ENCODE assay signal across 7 mouse cellular contexts in the genomic region with DNA sequence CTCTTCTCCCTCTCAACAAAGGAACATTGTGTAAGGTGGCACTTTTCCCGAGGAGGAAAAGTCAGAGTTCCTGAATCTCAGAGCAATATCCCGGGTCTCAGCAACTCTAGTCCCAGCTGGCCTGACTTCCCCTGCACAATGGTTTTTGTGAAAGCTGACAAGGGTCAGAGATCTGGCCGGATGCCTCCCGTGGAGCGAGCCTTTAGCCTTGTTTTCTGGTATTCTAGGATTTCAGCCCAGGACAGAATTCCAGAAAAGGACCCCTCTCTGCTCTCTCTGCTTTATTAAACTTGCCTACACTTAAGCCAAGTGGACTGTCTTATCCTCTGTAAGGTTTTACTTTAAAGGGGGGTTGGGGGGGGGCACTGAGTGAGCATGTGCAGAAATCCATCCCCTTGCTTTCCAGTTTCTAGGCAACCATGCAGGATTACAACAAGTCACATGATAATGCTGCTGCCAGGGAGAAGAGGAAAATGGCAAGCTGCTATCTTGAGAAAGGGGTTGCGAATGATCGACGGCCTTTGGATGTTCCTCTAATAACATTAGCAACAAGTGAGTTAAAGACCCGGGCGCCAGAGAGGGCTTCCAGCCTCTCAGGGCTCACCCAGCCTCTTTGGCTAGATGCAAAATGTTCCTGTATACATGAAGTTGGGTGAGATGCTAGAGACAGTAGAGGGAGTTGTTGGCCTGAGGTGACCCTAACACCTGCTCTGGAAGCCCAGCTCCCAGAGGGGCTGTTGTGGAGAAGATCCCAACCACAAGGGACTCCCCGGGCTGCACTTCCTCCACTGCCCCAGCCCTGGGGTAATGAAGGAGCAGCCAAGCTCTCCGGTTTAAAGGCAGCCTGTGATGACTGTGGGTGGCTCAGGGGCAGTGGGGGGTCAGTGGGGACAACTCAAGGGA. TPM values are rescaled to one million over a fixed set of nuclear protein-coding genes. Genes with fewer than 3 reads are reported as not detected.
A peak's percentile ranks its signal among the peaks of the same experiment; 100 is the strongest.
DNase-seq lines count a peak whose midpoint lies in the region; TF ChIP-seq lines count a peak whose summit lies in the region.

No protein-coding gene starts in this region.

- H3K4me1 ChIP-seq in CH12.LX (ENCODE audit: control insufficient read depth in 1 of 2, insufficient read depth in 2 of 2) = peaks cover 4 to 27% of the 10 kb centered on the region in 2 experiments; a peak in 3 of 4 replicates
- peaks cover 4% of the 10 kb centered on the region for H3K4me1 ChIP-seq in ES-Bruce4 (ENCODE audit: control insufficient read depth, insufficient read depth, low read length)
- H3K4me1 ChIP-seq in heart, embryonic 10.5 days = peaks cover 32% of the 10 kb centered on the region
- H3K4me1 ChIP-seq in limb, embryonic 10.5 days = peaks cover 39% of the 10 kb centered on the region

- H3K36me3 ChIP-seq in CH12.LX (replicated peaks in 1 of 2; ENCODE audit: control insufficient read depth in 1 of 2, insufficient read depth in 1 of 2, low read length in 1 of 2) = no peaks in the 10 kb centered on the region
- H3K36me3 ChIP-seq in ES-Bruce4 (ENCODE audit: control insufficient read depth, insufficient read depth, low read length, poor library complexity, severe bottlenecking) = no peaks in the 10 kb centered on the region
- H3K36me3 ChIP-seq in heart, embryonic 10.5 days = no peaks in the 10 kb centered on the region
- no peaks in the 10 kb centered on the region for H3K36me3 ChIP-seq in limb, embryonic 10.5 days

- H3K9me3 ChIP-seq in CH12.LX (replicated peaks; ENCODE audit: low read length) (peaks cover 33% of the 10 kb centered on the region), ES-Bruce4 (replicated peaks; ENCODE audit: control insufficient read depth, insufficient read depth, low read length, poor library complexity, severe bottlenecking) (no peaks in the 10 kb centered on the region)
- H3K9me3 ChIP-seq in heart, embryonic 10.5 days = no peaks in the 10 kb centered on the region
- no peaks in the 10 kb centered on the region; the same call in 1 of the 2 replicates for H3K9me3 ChIP-seq in limb, embryonic 10.5 days (replicated peaks)

- 24% methylated on average over 12 of the region's 12 CpGs for WGBS in heart, embryonic 10.5 days
- WGBS in limb, embryonic 10.5 days = 43% methylated on average over 12 of the region's 12 CpGs

- no peak overlapping the region for H3K27ac ChIP-seq in CH12.LX (ENCODE audit: insufficient read depth, low read depth)
- H3K27ac ChIP-seq in ES-Bruce4 (ENCODE audit: insufficient read depth, low read length) = peak overlapping the region; percentile 31; the same call in 1 of the 2 replicates
- H3K27ac ChIP-seq in heart, embryonic 10.5 days = peak overlapping the region; percentile 36; the same call in 1 of the 2 replicates
- peak overlapping the region; percentile 47 for H3K27ac ChIP-seq in limb, embryonic 10.5 days

- TF ChIP-seq POLR2A in CH12.LX (IDR thresholded peaks at IDR 0.05; ENCODE audit: low read depth, low read length) (no peak), ES-Bruce4 (IDR thresholded peaks at IDR 0.05; ENCODE audit: insufficient read depth, low read length) (no peak)

- H3K4me2 ChIP-seq in CH12.LX (ENCODE audit: insufficient read depth, low read depth, poor library complexity, severe bottlenecking) = no peak overlapping the region

- no peak overlapping the region for H3K9ac ChIP-seq in CH12.LX (ENCODE audit: insufficient read depth, low read depth)
- H3K9ac ChIP-seq in ES-Bruce4 (ENCODE audit: low read depth, poor library complexity, severe bottlenecking) = no peak overlapping the region

- TF ChIP-seq EP300 in CH12.LX (IDR thresholded peaks at IDR 0.05; ENCODE audit: low read length) (peak; percentile 93), ES-Bruce4 (IDR thresholded peaks at IDR 0.05; ENCODE audit: insufficient read depth, low read depth, low read length) (no peak)

- in situ Hi-C loops in CH12.LX (cut with MboI; ENCODE audit: low pct_ligation_motif_present, low pct_unique_long_range_greater_than_20kb, low sequenced_read_pairs) = loop anchor here (5.0 kb wide), 1 partner anchor 260 kb away; no protein-coding TSS in a partner anchor

- H3K27me3 ChIP-seq in CH12.LX (replicated peaks) (no peaks in the 10 kb centered on the region), ES-Bruce4 (ENCODE audit: control insufficient read depth, insufficient read depth, low read length, poor library complexity, severe bottlenecking) (peaks cover 5% of the 10 kb centered on the region; the same call in 1 of the 2 replicates)
- H3K27me3 ChIP-seq in heart, embryonic 10.5 days (ENCODE audit: insufficient read depth, poor library complexity, severe bottlenecking) = peaks cover 1% of the 10 kb centered on the region; the same call in 1 of the 2 replicates
- H3K27me3 ChIP-seq in limb, embryonic 10.5 days (ENCODE audit: low read depth, poor library complexity, severe bottlenecking) = no peaks in the 10 kb centered on the region

- dilution Hi-C loops in CH12.LX (cut with MboI; ENCODE audit: extremely low pct_ligation_motif_present, extremely low pct_unique_long_range_greater_than_20kb, low sequenced_read_pairs) = no loop called here

- H3K79me2 ChIP-seq in CH12.LX (replicated peaks; ENCODE audit: control insufficient read depth, extremely low read depth, insufficient read depth, poor library complexity, severe bottlenecking) = peaks cover 8% of the 10 kb centered on the region

- peak in 1 of 2 experiments; percentile 50; a peak in 2 of 4 replicates for TF ChIP-seq CTCF in CH12.LX (conservative IDR thresholded peaks at IDR 0.05 in 1 of 2, IDR thresholded peaks at IDR 0.05 in 1 of 2; ENCODE audit: low read depth in 2 of 2, low read length in 2 of 2)
- TF ChIP-seq CTCF in ES-Bruce4 (IDR thresholded peaks at IDR 0.05; ENCODE audit: low read depth, low read length) = no peak

- peak; percentile 83 for DNase-seq in CH12.LX (ENCODE audit: extremely low read depth)
- DNase-seq in heart, embryonic 10.5 days (ENCODE audit: low spot score) = no peak
- DNase-seq in limb, embryonic 10.5 days (ENCODE audit: low spot score) = no peak
- DNase-seq in thymus, postnatal 36 days = no peak
- no peak for DNase-seq in adrenal gland, postnatal 36 days
- no peak for DNase-seq in urinary bladder, postnatal 14 days (ENCODE audit: low spot score)

- peak; percentile 55 for TF ChIP-seq RAD21 in CH12.LX (IDR thresholded peaks at IDR 0.05; ENCODE audit: low read depth, low read length)

- H3K4me3 ChIP-seq in CH12.LX (replicated peaks in 1 of 3; ENCODE audit: low read depth in 2 of 3, low read length in 2 of 3, poor library complexity in 1 of 3) (no peak overlapping the region), ES-Bruce4 (ENCODE audit: low read depth, low read length) (no peak overlapping the region)
- 0 out of 2 replicates have a peak overlapping the region, but pooled peaks have one; percentile 24 for H3K4me3 ChIP-seq in heart, embryonic 10.5 days
- H3K4me3 ChIP-seq in limb, embryonic 10.5 days = no peak overlapping the region

TF ChIP-seq in CH12.LX, 34 proteins besides CTCF, POLR2A, EP300 and RAD21 (continues in another document):
- TF ChIP-seq POLR2AphosphoS2 (IDR thresholded peaks at IDR 0.05; ENCODE audit: low read depth, low read length) (no peak), NELFE (IDR thresholded peaks at IDR 0.05; ENCODE audit: low read depth, low read length) (no peak), MEF2A (IDR thresholded peaks at IDR 0.05; ENCODE audit: borderline replicate concordance, low read depth, low read length) (peak; percentile 88), CHD2 (IDR thresholded peaks at IDR 0.05; ENCODE audit: low read length) (peak; percentile 62), ZNF384 (IDR thresholded peaks at IDR 0.05; ENCODE audit: low read depth, low read length) (0 out of 2 replicates have a peak, but pooled peaks have one; percentile 17), IRF4 (IDR thresholded peaks at IDR 0.05; ENCODE audit: low read depth, low read length) (peak; percentile 87), CHD1 (IDR thresholded peaks at IDR 0.05; ENCODE audit: low read depth, low read length) (no peak), RCOR1 (conservative IDR thresholded peaks at IDR 0.05; ENCODE audit: low read depth, low read length) (peak; percentile 84), KAT2A (IDR thresholded peaks at IDR 0.05; ENCODE audit: insufficient replicate concordance, low read length) (peak; percentile 73; the same call in 1 of the 2 replicates), USF2 (conservative IDR thresholded peaks at IDR 0.05; ENCODE audit: low read depth, low read length) (no peak; the same call in 1 of the 2 replicates), SMC3 (IDR thresholded peaks at IDR 0.05; ENCODE audit: low read depth, low read length) (peak; percentile 50), JUND (conservative IDR thresholded peaks at IDR 0.05; ENCODE audit: low read depth, low read length) (no peak), ZMIZ1 (IDR thresholded peaks at IDR 0.05; ENCODE audit: low read depth, low read length) (peak; percentile 63; the same call in 1 of the 2 replicates), ZKSCAN1 (IDR thresholded peaks at IDR 0.05; ENCODE audit: borderline replicate concordance, low read depth, low read length) (no peak), BHLHE40 (IDR thresholded peaks at IDR 0.05; ENCODE audit: low read depth, low read length) (peak; percentile 62), ETS1 (conservative IDR thresholded peaks at IDR 0.05; ENCODE audit: low read depth, low read length) (peak; percentile 86), JUN (IDR thresholded peaks at IDR 0.05; ENCODE audit: insufficient read depth, low read depth, low read length) (no peak), ZC3H11A (IDR thresholded peaks at IDR 0.05; ENCODE audit: low read depth, low read length) (peak; percentile 6; the same call in 1 of the 2 replicates), MXI1 (IDR thresholded peaks at IDR 0.05; ENCODE audit: low read depth, low read length) (peak; percentile 68; the same call in 1 of the 2 replicates), TBP (conservative IDR thresholded peaks at IDR 0.05; ENCODE audit: low read depth, low read length) (no peak), TCF12 (IDR thresholded peaks at IDR 0.05; ENCODE audit: low read depth, low read length) (peak; percentile 99), ELF1 (IDR thresholded peaks at IDR 0.05; ENCODE audit: low read depth, low read length) (peak; percentile 43; the same call in 1 of the 2 replicates), PAX5 (IDR thresholded peaks at IDR 0.05; ENCODE audit: low read length) (no peak), USF1 (IDR thresholded peaks at IDR 0.05; ENCODE audit: low read depth, low read length) (no peak), SIN3A (IDR thresholded peaks at IDR 0.05; ENCODE audit: low read length) (peak; percentile 80)

RNA-seq across cellular contexts. Expression of gene Axin2, which starts 2.5 kb away (rescaled TPM):
- total RNA-seq in CH12.LX (2012; rRNA removed) (16.6 TPM in 2 replicates), CH12.LX (2014; rRNA removed) (12.9 and 14.2 TPM in 2 replicates)
- polyA plus RNA-seq in CH12.LX (2012; ENCODE audit: insufficient read length, low read depth) (27.1 and 29.9 TPM in 2 replicates), ES-Bruce4 (2011; ENCODE audit: insufficient read depth, insufficient read length, low read depth, missing spikeins) (11.4 and 14.5 TPM in 2 replicates)
- polyA plus RNA-seq in heart, embryonic 10.5 days (2016; fragmentation: Nextera tagmentation; extraction: Ambion mirVana) = 2.2 and 5.1 TPM in 2 replicates
- polyA plus RNA-seq in limb, embryonic 10.5 days (2016; fragmentation: Nextera tagmentation; extraction: Ambion mirVana) = 13.1 and 13.4 TPM in 2 replicates
- 10 to 100 TPM; 34.0 to 38.0 TPM for total RNA-seq in adrenal gland, postnatal 36 days (2021)
